ENCODE assay signal across 1 mouse cellular context in the genomic region with DNA sequence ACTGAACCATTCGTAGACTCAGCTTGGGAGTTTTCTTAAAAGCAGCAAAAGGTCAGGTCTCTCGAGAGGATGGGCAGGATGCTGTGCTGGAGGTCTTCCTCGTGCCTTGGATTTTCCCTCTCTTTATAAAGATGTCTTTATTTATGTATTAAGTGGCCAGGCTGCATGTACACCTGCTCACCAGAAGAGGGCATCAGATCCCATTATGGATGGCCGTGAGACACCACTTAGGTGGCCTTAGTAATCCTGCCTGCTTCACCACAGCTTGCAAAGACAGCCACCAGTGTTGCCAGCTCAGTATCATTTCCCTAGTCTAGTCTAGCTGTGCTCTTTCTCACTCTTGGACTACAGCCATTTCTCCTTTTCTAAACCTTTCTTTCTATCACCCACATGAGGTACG.
TF ChIP-seq lines count a peak whose summit lies in the region.

No protein-coding gene starts in this region.

TF ChIP-seq in CH12.LX, 34 proteins besides CTCF, POLR2A, EP300 and RAD21:
- TF ChIP-seq JUND (conservative IDR thresholded peaks at IDR 0.05; ENCODE audit: low read depth, low read length) = no peak
- no peak for TF ChIP-seq NRF1 (IDR thresholded peaks at IDR 0.05; ENCODE audit: low read depth, low read length)
- TF ChIP-seq SMC3 (IDR thresholded peaks at IDR 0.05; ENCODE audit: low read depth, low read length) = peak; percentile 56
